Mouse (Mus musculus) cerebral cortex, adult 2 months (tissue): ENCODE measurements around the gene Sorbs2.

Experiments
- WGBS: fragments of 180-500 bp; shearing (Covaris S2); methylation state at CpG from one replicate; pipeline ENCODE4 v1.1.7; 2018; 5-methylcytosine and 5-hydroxymethylcytosine counted together

Sorbs2 gene

DNA sequence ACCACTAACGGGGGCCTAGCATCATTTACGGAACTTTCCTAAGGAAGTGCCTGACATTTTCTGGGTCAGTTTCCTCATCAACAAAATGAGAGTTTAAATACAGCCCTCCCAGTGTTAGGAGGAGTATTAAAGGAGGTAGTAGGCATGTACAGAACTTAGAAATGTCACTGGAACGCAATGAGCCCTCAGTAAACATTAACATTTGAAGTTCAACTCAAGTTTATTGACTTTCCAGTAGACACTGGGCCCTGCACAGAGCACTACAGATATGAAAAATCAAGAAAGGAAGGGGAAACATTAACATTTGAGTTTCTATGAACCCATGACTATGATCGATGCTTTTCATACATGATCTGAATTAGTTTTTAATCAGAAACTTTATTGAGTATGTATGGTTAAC, 347.5 kb downstream of the Sorbs2 start:
- WGBS = 95% methylated on average over 4 of the region's 4 CpGs

DNA sequence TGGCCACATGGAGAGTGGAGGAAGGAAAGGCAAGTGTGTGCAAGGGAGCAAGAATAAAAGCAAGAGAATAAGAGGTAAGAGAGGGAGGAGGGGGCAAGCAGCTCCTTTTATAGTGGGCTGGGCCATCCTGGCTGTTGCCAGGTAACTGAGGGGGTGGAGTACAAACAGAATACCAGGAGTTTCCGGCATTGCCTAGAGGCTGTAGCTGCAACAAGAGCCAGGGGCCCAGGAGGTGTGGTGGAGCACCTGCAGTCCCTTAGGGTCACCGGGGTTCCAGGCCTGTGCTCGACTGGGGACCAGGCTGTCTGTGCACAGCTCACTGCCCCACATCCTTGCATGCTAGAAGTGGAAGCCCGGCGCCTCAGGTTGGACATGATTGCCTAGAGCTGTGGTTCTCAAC, 350.1 kb downstream of the Sorbs2 start:
- 74% methylated on average over 5 of the region's 5 CpGs for WGBS

DNA sequence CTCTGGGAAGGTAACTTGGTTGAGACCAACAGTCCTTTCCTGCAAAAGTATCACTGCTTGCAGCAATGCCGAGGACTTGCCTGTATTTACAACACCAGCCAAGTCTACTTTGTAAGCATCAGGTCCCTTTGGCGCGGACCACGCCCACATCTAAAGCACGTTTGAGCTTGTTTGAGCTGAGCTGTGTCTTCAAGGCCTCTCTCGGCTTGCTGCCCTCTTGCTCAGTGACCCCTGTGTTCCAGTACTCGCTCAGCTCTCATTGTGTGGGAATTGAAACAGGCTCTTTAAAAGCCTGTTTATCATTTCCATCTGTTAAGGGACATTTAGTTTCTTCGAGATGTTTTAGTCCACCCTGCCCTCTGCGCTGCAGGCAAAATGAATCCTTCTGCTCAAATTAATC, 350.8 kb downstream of the Sorbs2 start:
- 70% methylated on average over 9 of the region's 9 CpGs for WGBS

DNA sequence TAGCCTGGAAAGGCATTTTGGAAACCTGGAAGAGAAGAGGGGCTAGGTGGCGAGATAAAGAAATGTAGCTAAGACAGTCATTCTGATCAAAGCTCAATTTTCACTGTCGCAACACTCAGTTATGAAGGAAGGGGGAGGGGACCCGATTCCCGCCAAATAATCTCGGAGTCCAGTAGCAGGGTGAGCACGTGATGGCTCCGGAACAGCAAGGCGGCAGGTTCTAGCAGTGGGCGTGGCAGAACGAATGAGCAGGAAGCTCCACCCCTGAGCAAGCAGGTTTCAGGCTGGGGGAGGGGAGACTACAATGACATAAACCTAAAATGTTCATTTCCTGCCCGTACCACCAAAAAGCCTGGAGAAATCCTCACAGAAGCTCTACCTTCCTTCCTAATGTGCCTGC, 364.0 kb downstream of the Sorbs2 start:
- WGBS = 85% methylated on average over 11 of the region's 11 CpGs

DNA sequence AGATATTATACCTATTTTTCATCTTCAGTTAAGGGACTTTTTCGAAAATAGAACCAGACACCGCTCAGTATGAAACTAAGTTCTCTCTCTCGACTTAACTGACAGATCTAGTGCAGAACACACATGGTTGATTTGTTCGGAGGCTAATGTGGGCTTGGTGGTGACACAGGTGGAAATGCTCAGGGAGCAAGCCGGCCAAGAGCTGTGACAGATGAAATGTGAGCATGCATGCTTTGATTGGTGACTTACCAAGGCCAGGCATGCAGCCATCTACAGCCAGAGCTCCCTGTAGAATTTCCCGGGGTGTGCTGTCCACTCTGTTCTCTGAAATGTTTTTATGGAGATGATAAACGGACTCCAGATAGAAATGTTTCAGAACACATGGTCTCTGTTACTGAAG, 364.5 kb downstream of the Sorbs2 start:
- WGBS = 88% methylated on average over 7 of the region's 7 CpGs

DNA sequence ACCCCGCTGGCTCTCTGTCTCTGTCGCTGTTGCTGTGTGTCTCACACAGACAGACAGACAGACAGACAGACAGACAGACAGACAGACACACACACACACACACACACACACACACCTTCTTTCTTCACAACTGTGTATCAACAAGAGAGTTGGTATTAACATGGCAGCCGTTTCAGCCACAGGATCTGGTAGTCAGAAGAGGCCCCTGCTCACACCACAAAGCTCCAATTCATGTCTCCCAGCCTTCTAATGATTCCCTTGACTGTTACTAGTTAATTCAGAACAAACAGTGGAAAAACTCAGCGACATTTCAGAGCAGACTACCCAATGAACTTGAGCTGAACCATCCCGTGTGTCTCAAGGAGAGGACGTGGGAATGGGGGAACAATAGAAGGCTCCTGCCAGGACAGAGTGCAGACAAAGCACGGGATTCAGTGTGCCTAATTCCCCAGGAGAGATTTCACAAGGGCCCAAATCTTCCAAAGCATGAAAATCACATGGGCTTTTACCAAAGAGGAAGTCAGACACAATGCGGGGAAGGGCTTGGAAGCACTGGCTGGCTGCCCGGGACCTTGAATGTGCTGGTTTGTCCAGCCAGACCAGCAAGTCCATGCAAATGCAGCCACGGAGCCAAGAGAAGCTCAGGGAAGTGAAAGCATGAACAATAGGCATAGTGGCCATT, 367.5 kb downstream of the Sorbs2 start:
- 37% methylated on average over 10 of the region's 10 CpGs for WGBS

DNA sequence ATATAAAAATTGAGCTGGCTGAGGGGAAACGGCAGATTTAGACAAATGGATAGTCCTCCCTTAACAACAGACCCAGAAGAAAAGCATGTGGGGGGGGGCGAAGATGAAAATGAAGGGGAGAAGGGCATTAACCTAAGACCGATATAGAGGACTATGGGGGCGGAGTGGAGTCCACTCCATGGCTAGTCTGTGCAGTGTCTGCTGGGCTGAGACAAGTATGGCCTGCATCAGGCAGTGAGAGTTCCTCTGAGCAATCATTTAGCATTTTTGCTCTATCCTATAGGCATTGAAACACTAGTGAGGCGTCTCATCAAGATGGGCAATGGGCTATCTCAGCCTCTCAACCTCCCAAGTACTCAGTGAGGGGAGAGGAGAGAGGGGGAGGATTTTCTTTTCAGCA, 368.8 kb downstream of the Sorbs2 start:
- WGBS = 87% methylated on average over 5 of the region's 5 CpGs
